Mouse (Mus musculus) gastrocnemius, postnatal 14 days (tissue): ENCODE data around the gene Rxrb. TPM values are rescaled to one million over a fixed set of nuclear protein-coding genes. Genes with fewer than 3 reads are reported as not detected.
"Not testable (repeated sequence)": the region's sequence is repeated elsewhere in the genome, so short reads cannot be mapped to it uniquely, and the experiment has no call there.

Experiments used
- DNase-seq: peaks from one replicate; pipeline ENCODE4 v3.0.0; 2021; ENCODE audit warnings: mixed read lengths
- intact Hi-C: fragments of 180-260 bp; cut with DNase I; formaldehyde crosslinking; loops from one replicate; pipeline ENCODE4 v1.15.1; 2025; ENCODE audit warnings: low total_unique reads
- long read RNA-seq, 2 experiments: library from polyadenylated mRNA; stranded (forward); transcript quantifications; one replicate each; pipeline ENCODE4 v2.0.0; 2021
- total RNA-seq, 2 experiments: library from RNA; stranded (reverse); gene quantifications; 2 replicates each; pipeline ENCODE4 v1.2.3; 2021

The Rxrb gene
- 10 to 100 TPM; 35.2 to 35.8 TPM for total RNA-seq
- long read RNA-seq, experiment 1, transcript Rxrb-207 (10 exons, 2,577 nt): major isoform, 24 of 60 reads
- long read RNA-seq, experiment 1, transcript Rxrb-201 (10 exons, 2,627 nt): minor isoform, 16 of 60 reads
- long read RNA-seq, experiment 1, transcript Rxrb-204 (1 exons, 939 nt): minor isoform, 7 of 60 reads
- long read RNA-seq, experiment 1, partial matches to known transcripts: 4 of 60 reads
- long read RNA-seq, experiment 1, other reads (novel, unspliced or antisense): 6 of 60 reads
- long read RNA-seq, experiment 2, transcript Rxrb-202 (10 exons, 2,283 nt): minor isoform, 6 of 80 reads
- long read RNA-seq, experiment 2, transcript Rxrb-207 (10 exons, 2,577 nt): major isoform, 33 of 80 reads
- long read RNA-seq, experiment 2, transcript Rxrb-204 (1 exons, 939 nt): minor isoform, 11 of 80 reads
- long read RNA-seq, experiment 2, transcript Rxrb-201 (10 exons, 2,627 nt): minor isoform, 18 of 80 reads
- long read RNA-seq, experiment 2, partial matches to known transcripts: 3 of 80 reads
- long read RNA-seq, experiment 2, other reads (novel, unspliced or antisense): 7 of 80 reads

- DNase-seq: peak; percentile 99
- intact Hi-C loops: no loop called here
Observed at GRCm38 (mm10) chr17:34031465-34032173, at the start of gene Rxrb, which contains the start of gene Slc39a7. Rxrb (plus strand) TSS chr17:34031812. Slc39a7 (minus strand) TSS chr17:34031682.

GRCm38 (mm10) chr17:33982136-33982535, 49.5 kb upstream of the Rxrb start:
- DNase-seq, intact Hi-C loops: not testable (repeated sequence)

GRCm38 (mm10) chr17:33991788-33992664, 39.6 kb upstream of the Rxrb start:
- DNase-seq: peak; percentile 54

GRCm38 (mm10) chr17:33994959-33995358, 36.7 kb upstream of the Rxrb start:
- intact Hi-C loops: loop anchor here (2.0 kb wide), 1 partner anchor 1276 kb away; no protein-coding TSS in a partner anchor
- DNase-seq: no peak

More at GRCm38 (mm10) chr17:33991788-33992664, 39.6 kb upstream of the Rxrb start:
- intact Hi-C loops: no loop called here

GRCm38 (mm10) chr17:33995651-33996050, 36.0 kb upstream of the Rxrb start:
- no peak for DNase-seq
- intact Hi-C loops: loop anchor here (2.0 kb wide), 1 partner anchor 1275 kb away; no protein-coding TSS in a partner anchor

GRCm38 (mm10) chr17:33997025-33997424, 34.6 kb upstream of the Rxrb start:
- intact Hi-C loops, DNase-seq: not testable (repeated sequence)

- DNase-seq, intact Hi-C loops: not testable (repeated sequence)
Observed at GRCm38 (mm10) chr17:33998697-33999096, 32.9 kb upstream of the Rxrb start.

- DNase-seq: peak; percentile 19
- intact Hi-C loops: no loop called here
Observed at GRCm38 (mm10) chr17:33999341-34000149, 32.1 kb upstream of the Rxrb start.

- peak; percentile 87 for DNase-seq
- intact Hi-C loops: no loop called here
Observed at GRCm38 (mm10) chr17:34000150-34000537, 31.5 kb upstream of the Rxrb start, which contains the start of gene H2-K1. H2-K1 (minus strand) TSS chr17:34000347.

GRCm38 (mm10) chr17:34000796-34001195, 30.8 kb upstream of the Rxrb start:
- DNase-seq, intact Hi-C loops: not testable (repeated sequence)

GRCm38 (mm10) chr17:34003426-34003825, 28.2 kb upstream of the Rxrb start:
- intact Hi-C loops: no loop called here

GRCm38 (mm10) chr17:34006570-34006969, 25.0 kb upstream of the Rxrb start:
- DNase-seq: no peak
- intact Hi-C loops: no loop called here

More at GRCm38 (mm10) chr17:34003426-34003825, 28.2 kb upstream of the Rxrb start:
- no peak for DNase-seq

GRCm38 (mm10) chr17:34010156-34010555, 21.5 kb upstream of the Rxrb start:
- DNase-seq: no peak
- intact Hi-C loops: no loop called here

GRCm38 (mm10) chr17:34013436-34013835, 18.2 kb upstream of the Rxrb start:
- no peak for DNase-seq
- intact Hi-C loops: no loop called here

GRCm38 (mm10) chr17:34021539-34022413, 9.8 kb upstream of the Rxrb start:
- intact Hi-C loops: no loop called here
- no peak for DNase-seq

GRCm38 (mm10) chr17:34022414-34022783, 9.2 kb upstream of the Rxrb start:
- DNase-seq: no peak

GRCm38 (mm10) chr17:34022987-34023386, 8.6 kb upstream of the Rxrb start:
- intact Hi-C loops: no loop called here
- no peak for DNase-seq

More at GRCm38 (mm10) chr17:34022414-34022783, 9.2 kb upstream of the Rxrb start:
- intact Hi-C loops: no loop called here
